Mouse (Mus musculus) lung, adult 2 months (tissue): ENCODE measurements around the gene Pou5f1.

ENCODE experiments used
- CTCF ChIP-seq: fragments of 200-500 bp; IDR thresholded peaks from 2 replicates; pipeline ENCODE4 v1.5.1; 2011; ENCODE audit warnings: mild to moderate bottlenecking, low read length, control low read depth; ENCODE audit not compliant: insufficient read depth
- POLR2A ChIP-seq: fragments of 200-500 bp; IDR thresholded peaks from 2 replicates; pipeline ENCODE4 v1.6.1; 2011; ENCODE audit warnings: low read depth, mild to moderate bottlenecking, control low read depth, low read length, borderline replicate concordance; ENCODE audit errors: extremely low read depth

GRCm38 (mm10) chr17:35543412-35543861, 37.6 kb downstream of the Pou5f1 start:
- TF ChIP-seq POLR2A, result no peak
- no peak for TF ChIP-seq CTCF
